Mouse (Mus musculus): ENCODE data around the gene Shisa5. TPM values are rescaled to one million over a fixed set of nuclear protein-coding genes. Genes with fewer than 3 reads are reported as not detected.

Gene Shisa5
- total RNA-seq, 1 experiment: 44.0 TPM

GRCm38 (mm10) chr9:109015397-109015796, 23.0 kb upstream of the Shisa5 start:
- Histone ChIP-seq H3K27ac (ENCODE audit: insufficient read depth, low read depth, low read length, poor library complexity, severe bottlenecking) (no peak overlapping the region), H3K4me3 (ENCODE audit: insufficient read depth in 1 of 2, low read depth in 1 of 2, low read length in 2 of 2, poor library complexity in 1 of 2, severe bottlenecking in 1 of 2) (no peak overlapping the region), H3K4me1 (ENCODE audit: control insufficient read depth in 2 of 2, insufficient read depth in 2 of 2, low read length in 2 of 2, poor library complexity in 1 of 2) (peaks cover 0 to 2% of the 10 kb centered on the region in 2 experiments; a peak in 1 of 4 replicates), H3K36me3 (ENCODE audit: control insufficient read depth, insufficient read depth, low read length, poor library complexity, severe bottlenecking) (no peaks in the 10 kb centered on the region), H3K9me3 (ENCODE audit: control insufficient read depth, insufficient read depth, low read depth, low read length) (no peaks in the 10 kb centered on the region), H3K9ac (ENCODE audit: insufficient read depth, low read depth, low read length, poor library complexity, severe bottlenecking) (no peak overlapping the region)
- in situ Hi-C loops (cut with MboI; ENCODE audit: low sequenced_read_pairs in 2 of 2, unreplicated experiment in 2 of 2): no loop called here
- TF ChIP-seq CHD2 (IDR thresholded peaks at IDR 0.05; ENCODE audit: low read depth, low read length) (no peak), ZC3H11A (IDR thresholded peaks at IDR 0.05; ENCODE audit: borderline replicate concordance, low read depth, low read length) (no peak), HCFC1 (IDR thresholded peaks at IDR 0.05; ENCODE audit: borderline replicate concordance, insufficient read depth, low read length) (no peak), ZNF384 (IDR thresholded peaks at IDR 0.05; ENCODE audit: low read depth, low read length) (no peak), MAFK (IDR thresholded peaks at IDR 0.05; ENCODE audit: insufficient read depth, low read depth, low read length) (no peak)
- DNase-seq (ENCODE audit: low read depth, low spot score): no peak

- Histone ChIP-seq H3K36me3 (ENCODE audit: control insufficient read depth, insufficient read depth, low read length, poor library complexity, severe bottlenecking) (no peaks in the 10 kb centered on the region), H3K4me1 (ENCODE audit: control insufficient read depth in 2 of 2, insufficient read depth in 2 of 2, low read length in 2 of 2, poor library complexity in 1 of 2) (peaks cover 0 to 2% of the 10 kb centered on the region in 2 experiments; a peak in 1 of 4 replicates), H3K4me3 (ENCODE audit: insufficient read depth in 1 of 2, low read depth in 1 of 2, low read length in 2 of 2, poor library complexity in 1 of 2, severe bottlenecking in 1 of 2) (no peak overlapping the region), H3K9ac (ENCODE audit: insufficient read depth, low read depth, low read length, poor library complexity, severe bottlenecking) (no peak overlapping the region), H3K27ac (ENCODE audit: insufficient read depth, low read depth, low read length, poor library complexity, severe bottlenecking) (no peak overlapping the region), H3K9me3 (ENCODE audit: control insufficient read depth, insufficient read depth, low read depth, low read length) (no peaks in the 10 kb centered on the region)
- DNase-seq (ENCODE audit: low read depth, low spot score): no peak
- TF ChIP-seq CHD2 (IDR thresholded peaks at IDR 0.05; ENCODE audit: low read depth, low read length) (no peak), MAFK (IDR thresholded peaks at IDR 0.05; ENCODE audit: insufficient read depth, low read depth, low read length) (no peak), ZNF384 (IDR thresholded peaks at IDR 0.05; ENCODE audit: low read depth, low read length) (no peak), ZC3H11A (IDR thresholded peaks at IDR 0.05; ENCODE audit: borderline replicate concordance, low read depth, low read length) (no peak), HCFC1 (IDR thresholded peaks at IDR 0.05; ENCODE audit: borderline replicate concordance, insufficient read depth, low read length) (no peak)
- in situ Hi-C loops (cut with MboI; ENCODE audit: low sequenced_read_pairs in 2 of 2, unreplicated experiment in 2 of 2): no loop called here
Observed at GRCm38 (mm10) chr9:109016973-109017604, 21.3 kb upstream of the Shisa5 start.

GRCm38 (mm10) chr9:109021428-109021827, 16.9 kb upstream of the Shisa5 start:
- in situ Hi-C loops (cut with MboI; ENCODE audit: low sequenced_read_pairs in 2 of 2, unreplicated experiment in 2 of 2): no loop called here
- H3K36me3 ChIP-seq (ENCODE audit: control insufficient read depth, insufficient read depth, low read length, poor library complexity, severe bottlenecking): no peaks in the 10 kb centered on the region
- no peak overlapping the region for H3K9ac ChIP-seq (ENCODE audit: insufficient read depth, low read depth, low read length, poor library complexity, severe bottlenecking)
- DNase-seq (ENCODE audit: low read depth, low spot score): no peak
- H3K27ac ChIP-seq (ENCODE audit: insufficient read depth, low read depth, low read length, poor library complexity, severe bottlenecking): no peak overlapping the region
- no peak for TF ChIP-seq MAFK (IDR thresholded peaks at IDR 0.05; ENCODE audit: insufficient read depth, low read depth, low read length)
- no peak for TF ChIP-seq HCFC1 (IDR thresholded peaks at IDR 0.05; ENCODE audit: borderline replicate concordance, insufficient read depth, low read length)
- TF ChIP-seq CHD2 (IDR thresholded peaks at IDR 0.05; ENCODE audit: low read depth, low read length): no peak
- H3K4me3 ChIP-seq (ENCODE audit: insufficient read depth in 1 of 2, low read depth in 1 of 2, low read length in 2 of 2, poor library complexity in 1 of 2, severe bottlenecking in 1 of 2): no peak overlapping the region
- H3K9me3 ChIP-seq (ENCODE audit: control insufficient read depth, insufficient read depth, low read depth, low read length): no peaks in the 10 kb centered on the region
- H3K4me1 ChIP-seq (ENCODE audit: control insufficient read depth in 2 of 2, insufficient read depth in 2 of 2, low read length in 2 of 2, poor library complexity in 1 of 2): no peaks in the 10 kb centered on the region

GRCm38 (mm10) chr9:109022866-109023685, 15.3 kb upstream of the Shisa5 start:
- TF ChIP-seq ZNF384 (IDR thresholded peaks at IDR 0.05; ENCODE audit: low read depth, low read length) (no peak), CHD2 (IDR thresholded peaks at IDR 0.05; ENCODE audit: low read depth, low read length) (no peak), ZC3H11A (IDR thresholded peaks at IDR 0.05; ENCODE audit: borderline replicate concordance, low read depth, low read length) (no peak), HCFC1 (IDR thresholded peaks at IDR 0.05; ENCODE audit: borderline replicate concordance, insufficient read depth, low read length) (no peak), MAFK (IDR thresholded peaks at IDR 0.05; ENCODE audit: insufficient read depth, low read depth, low read length) (no peak)
- in situ Hi-C loops (cut with MboI; ENCODE audit: low sequenced_read_pairs in 2 of 2, unreplicated experiment in 2 of 2): no loop called here
- Histone ChIP-seq H3K36me3 (ENCODE audit: control insufficient read depth, insufficient read depth, low read length, poor library complexity, severe bottlenecking) (no peaks in the 10 kb centered on the region), H3K27ac (ENCODE audit: insufficient read depth, low read depth, low read length, poor library complexity, severe bottlenecking) (no peak overlapping the region), H3K4me3 (ENCODE audit: insufficient read depth in 1 of 2, low read depth in 1 of 2, low read length in 2 of 2, poor library complexity in 1 of 2, severe bottlenecking in 1 of 2) (no peak overlapping the region), H3K9me3 (ENCODE audit: control insufficient read depth, insufficient read depth, low read depth, low read length) (no peaks in the 10 kb centered on the region), H3K9ac (ENCODE audit: insufficient read depth, low read depth, low read length, poor library complexity, severe bottlenecking) (no peak overlapping the region), H3K4me1 (ENCODE audit: control insufficient read depth in 2 of 2, insufficient read depth in 2 of 2, low read length in 2 of 2, poor library complexity in 1 of 2) (no peaks in the 10 kb centered on the region)
- DNase-seq (ENCODE audit: low read depth, low spot score): no peak

All from ES-E14 (cell line).